Mouse (Mus musculus) megakaryocyte progenitor cell, adult 5-6 weeks (primary cell): Measurements from ENCODE around the gene Sv2a. TPM values are rescaled to one million over a fixed set of nuclear protein-coding genes. Genes with fewer than 3 reads are reported as not detected.
A peak's percentile ranks its signal among the peaks of the same experiment; 100 is the strongest.

Experiments
- ATAC-seq: replicated peaks from 2 replicates; pipeline ENCODE4 v1.8.0; 2016; ENCODE audit warnings: mild to moderate bottlenecking, moderate TSS enrichment, inconsistent platforms; ENCODE audit not compliant: poor library complexity
- total RNA-seq, 2 experiments: library from RNA; stranded (forward) in 1 of 2; stranded (reverse) in 1 of 2; fragments of 157-497, 149-512 nt in 1 of 2; fragments of 200-1000 nt in 1 of 2; gene quantifications; 2 replicates each; pipeline versions ENCODE4 v1.2.3 to v1.2.4; 2015 to 2017

The Sv2a gene
- total RNA-seq (2015) (0.34 and 0.49 TPM in 2 replicates), total RNA-seq (2017) (0.21 and 0.51 TPM in 2 replicates)

DNA sequence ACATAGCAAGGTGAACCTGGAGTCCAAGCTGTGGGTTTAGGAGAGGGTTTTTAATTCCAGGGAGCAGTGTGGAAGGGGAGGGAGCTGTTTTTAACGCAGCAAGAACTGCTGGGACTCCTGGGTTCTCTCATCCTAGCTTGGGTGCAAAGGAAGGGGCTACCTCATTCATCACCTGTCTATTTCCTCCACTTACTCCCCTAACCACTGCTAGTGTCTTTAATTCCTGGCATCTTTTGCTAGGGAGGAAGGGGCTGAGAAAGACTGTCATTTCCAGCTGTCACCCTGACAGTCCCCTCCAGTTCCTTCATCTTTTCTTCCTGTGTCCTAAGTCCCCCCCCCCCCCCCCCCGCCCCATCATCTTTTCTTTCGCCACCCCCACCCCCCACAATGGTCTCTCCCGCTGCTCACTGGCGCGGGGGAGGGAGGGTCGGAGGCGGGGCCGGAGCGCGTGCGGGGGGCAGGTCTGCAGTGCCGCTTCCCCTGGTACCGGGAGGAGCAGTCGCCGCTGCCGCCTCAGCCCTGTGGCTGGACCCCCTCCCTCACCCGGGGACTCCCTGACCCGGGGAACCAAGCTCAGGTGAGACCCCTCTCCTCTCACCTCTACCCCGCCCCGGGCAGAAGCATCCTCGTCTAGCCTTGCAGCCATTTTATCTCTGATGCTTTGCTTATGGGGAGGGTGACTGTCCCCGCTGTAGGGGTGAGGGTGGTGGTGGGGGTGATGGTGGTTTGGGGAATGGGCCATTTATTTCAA, at the start of gene Sv2a:
Gene Sv2a (plus strand): TSS at position 425 of the 751 bp plus-strand sequence.
- ATAC-seq, result peak; percentile 53

DNA sequence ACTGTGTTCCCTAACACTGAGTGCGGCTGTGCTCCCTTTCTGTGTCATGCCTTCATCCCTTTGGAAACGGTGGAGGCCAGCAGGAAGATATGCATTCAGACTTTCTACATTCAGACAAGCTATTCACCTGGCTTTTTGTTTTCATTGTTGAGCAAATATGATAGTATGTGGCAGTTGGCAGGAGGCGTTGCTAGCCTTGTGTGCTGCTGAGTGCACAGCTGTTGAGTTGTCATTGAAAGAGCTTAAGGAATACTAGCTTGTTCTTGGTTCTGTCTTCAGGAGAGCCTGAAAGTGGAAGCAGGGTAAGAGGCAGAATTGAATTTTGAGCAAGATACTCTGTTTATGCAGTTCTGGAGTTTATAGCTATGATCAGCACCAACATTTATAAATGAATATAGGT, 48.5 kb upstream of the Sv2a start:
- ATAC-seq, result no peak

DNA sequence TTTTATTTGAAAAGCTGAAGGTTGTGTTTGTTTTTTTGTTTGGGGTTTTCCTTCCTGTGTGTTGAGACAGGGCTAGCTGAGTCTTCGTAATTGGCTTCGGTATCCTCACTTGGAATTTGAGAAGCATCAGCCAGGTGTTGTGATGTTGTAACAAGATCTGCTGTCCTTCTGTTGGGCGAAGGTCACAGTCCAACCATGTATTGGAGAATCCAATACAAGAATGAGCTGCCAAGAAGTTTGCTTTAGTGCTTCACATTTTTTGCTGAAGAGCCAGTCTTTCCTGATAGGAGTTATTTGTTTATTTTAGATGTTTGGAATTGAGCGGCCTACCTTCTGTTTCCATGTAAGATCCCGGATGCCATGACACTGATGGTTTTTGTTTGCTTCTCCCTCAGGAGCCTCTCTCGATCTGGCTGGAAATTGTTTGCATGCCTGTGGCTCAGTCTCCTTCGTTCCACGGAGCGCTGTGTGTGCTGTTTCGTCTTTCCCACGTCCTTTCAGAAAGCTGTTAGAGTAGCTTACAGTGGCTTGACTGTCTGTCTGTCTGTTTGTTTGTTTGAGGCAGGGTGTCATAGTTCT, 47.5 kb upstream of the Sv2a start:
- ATAC-seq, result no peak

DNA sequence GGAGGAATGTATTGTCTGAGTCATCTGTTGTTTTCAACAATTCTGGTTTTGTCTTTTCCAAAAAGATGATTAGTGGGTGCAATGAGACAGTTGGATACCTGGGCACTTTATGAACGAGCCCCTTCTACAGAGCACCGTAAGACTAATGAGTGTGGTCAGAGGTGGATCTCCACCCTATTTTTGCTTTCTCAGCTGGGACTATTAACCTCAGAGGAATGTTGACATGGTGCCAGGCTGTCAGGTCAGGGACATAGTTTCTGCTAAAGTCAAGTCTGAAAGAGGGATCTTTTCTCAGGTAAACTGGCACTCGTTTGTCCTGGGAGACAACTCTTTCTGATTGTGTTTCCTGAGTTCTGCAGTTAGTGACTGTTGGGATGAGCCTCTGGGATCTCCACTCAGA, 45.9 kb upstream of the Sv2a start:
- ATAC-seq, result no peak

DNA sequence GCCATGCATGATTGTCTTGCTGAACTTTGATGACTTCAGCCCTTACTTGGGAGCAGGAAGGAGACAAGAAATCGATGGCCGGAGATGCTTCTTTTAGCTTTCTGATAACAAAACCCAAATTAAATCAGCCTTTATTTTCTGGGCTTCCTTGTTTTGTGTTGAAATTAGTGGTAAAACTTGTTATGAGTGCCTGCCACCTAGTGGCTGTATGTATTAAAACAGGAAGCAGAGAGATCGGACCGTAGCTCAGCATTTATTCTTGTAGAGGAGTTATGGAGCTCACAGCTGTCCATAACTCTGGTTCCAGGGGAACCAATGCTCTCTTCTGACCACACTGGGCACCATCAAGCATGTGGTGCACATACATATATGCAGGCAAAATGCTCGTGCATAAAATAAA, 33.0 kb upstream of the Sv2a start:
- peak; percentile 97 for ATAC-seq

DNA sequence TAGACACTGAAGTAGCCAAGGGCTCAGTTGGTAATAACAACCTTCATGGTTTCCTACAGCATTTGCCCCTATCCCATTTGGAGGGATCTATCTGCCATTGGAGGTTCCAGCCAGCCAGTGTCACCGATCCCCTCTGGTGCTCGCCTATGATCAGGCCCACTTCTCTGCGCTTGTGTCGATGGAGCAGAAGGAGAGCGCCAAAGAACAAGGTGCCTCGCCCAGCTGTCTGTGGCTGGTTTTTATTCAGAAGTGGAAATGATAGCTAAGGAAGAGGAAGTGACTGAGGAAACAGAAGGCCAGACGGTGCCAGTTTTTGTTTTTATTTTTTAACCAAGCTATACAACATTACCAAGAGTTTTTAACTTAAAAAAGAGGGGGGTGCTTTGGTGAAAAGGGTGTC, 29.1 kb upstream of the Sv2a start:
- no peak for ATAC-seq

DNA sequence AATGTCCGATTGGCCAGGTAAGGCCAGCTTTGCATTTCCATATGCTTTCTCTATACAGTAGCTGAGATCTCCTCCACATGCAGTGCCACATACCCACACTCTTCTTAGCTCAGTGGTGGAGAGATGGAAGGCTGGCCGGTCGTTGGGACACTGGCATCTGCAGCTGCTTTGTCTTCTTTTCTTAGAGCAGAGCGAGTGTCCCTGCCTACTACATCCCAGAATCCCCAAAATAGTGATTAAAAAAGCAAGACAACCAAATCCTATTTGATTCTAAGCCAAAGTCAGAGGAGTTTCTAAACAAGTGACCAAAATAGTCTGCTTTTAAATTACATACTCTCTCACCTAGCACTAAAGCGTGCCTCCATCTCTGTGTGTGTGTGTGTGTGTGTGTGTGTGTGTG, 28.3 kb upstream of the Sv2a start:
- no peak for ATAC-seq

DNA sequence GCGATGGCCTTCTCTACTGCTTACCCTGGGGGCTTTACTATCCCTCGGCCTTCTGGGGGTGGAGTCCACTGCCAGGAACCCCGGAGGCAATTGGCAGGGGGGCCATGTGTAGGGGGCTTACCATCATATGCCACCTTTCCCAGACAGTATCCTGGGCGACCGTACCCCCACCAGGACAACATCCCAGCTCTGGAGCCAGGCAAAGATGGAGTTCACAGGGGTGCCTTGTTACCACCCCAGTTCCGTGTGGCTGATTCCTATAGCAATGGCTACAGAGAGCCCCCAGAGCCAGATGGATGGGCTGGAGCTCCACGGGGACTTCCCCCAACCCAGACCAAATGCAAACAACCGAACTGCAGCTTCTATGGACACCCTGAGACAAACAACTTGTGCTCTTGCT, 25.4 kb upstream of the Sv2a start:
- no peak for ATAC-seq

DNA sequence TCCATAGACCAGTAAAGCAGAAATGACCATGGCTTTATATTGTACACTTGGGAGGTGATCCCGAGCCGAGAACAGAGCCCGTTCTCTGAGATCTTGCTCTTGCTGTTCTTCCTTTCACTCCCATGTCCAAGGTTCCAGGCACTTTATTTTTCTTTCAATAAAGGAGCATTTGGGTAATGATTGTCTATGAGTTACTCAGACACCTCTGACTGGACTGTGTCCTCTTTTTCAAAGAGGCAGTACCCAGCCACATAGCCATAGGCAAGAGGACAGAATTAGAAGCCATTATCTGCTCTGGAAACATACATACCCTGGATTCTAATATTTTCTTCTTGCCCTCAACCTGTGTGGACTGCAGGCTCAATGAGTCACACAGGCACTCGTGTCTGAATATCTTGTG, 21.1 kb upstream of the Sv2a start:
- no peak for ATAC-seq

DNA sequence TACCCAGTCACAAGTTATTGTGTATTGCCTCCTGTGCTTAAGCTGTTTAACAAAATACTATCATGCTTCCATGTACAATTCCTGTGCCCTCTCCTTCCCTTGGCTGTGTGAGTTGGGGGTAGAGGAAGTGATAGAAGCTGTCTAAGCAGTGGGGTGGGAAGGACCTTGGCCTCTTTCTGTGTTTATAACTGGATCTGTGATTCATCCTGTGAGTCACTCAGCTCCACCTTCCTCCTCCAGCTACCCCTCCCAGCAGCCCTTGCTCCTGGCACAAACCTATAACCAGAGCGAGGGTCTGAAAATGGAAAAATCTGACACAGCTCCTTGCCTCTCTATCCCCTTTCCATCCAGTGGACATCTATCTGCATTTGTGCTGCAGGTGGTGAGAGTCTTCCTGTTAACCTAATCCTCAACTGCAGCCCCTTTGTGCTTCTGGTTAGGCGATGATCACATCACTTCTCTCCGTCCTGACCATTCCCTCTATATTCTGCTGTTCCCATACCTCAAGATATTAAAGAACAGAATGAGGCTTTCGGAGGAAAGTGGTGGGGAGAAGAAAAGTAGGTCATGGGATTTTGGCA, 20.6 kb upstream of the Sv2a start:
- ATAC-seq, result peak; percentile 54

DNA sequence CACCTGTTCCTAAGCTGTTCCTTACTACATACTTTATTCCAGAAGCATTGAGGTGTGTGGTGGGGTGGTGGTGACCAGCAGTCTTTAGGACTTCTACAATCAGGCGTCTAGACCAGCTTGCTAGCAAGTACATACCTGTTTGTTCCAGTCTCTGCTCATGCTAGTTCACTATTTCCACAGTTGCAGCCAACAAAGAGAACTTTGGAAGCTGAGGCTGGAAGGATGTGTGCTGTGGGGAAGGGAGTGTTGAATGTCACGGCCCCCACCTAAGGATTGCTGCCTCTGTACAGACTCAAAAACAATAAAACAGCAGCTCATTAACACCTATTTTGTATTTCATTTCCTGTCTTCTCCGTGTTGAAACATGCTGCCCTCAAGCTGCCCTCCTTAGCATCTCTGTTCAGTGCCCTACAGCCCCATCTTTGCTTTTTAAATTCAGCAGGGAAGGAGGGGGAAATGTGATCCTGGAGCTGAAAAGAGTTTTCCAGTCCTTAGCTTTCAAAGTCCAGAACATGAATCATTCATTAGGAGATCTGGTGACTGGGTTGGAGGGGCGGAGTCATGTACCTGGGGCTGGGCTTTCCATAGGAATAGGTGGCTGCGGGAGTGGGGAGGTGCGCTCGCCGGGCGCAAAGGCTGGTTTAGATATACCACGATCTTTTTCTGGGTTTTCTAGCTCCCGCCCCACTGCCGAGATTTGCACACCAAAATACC, 20.0 kb upstream of the Sv2a start:
- no peak for ATAC-seq

DNA sequence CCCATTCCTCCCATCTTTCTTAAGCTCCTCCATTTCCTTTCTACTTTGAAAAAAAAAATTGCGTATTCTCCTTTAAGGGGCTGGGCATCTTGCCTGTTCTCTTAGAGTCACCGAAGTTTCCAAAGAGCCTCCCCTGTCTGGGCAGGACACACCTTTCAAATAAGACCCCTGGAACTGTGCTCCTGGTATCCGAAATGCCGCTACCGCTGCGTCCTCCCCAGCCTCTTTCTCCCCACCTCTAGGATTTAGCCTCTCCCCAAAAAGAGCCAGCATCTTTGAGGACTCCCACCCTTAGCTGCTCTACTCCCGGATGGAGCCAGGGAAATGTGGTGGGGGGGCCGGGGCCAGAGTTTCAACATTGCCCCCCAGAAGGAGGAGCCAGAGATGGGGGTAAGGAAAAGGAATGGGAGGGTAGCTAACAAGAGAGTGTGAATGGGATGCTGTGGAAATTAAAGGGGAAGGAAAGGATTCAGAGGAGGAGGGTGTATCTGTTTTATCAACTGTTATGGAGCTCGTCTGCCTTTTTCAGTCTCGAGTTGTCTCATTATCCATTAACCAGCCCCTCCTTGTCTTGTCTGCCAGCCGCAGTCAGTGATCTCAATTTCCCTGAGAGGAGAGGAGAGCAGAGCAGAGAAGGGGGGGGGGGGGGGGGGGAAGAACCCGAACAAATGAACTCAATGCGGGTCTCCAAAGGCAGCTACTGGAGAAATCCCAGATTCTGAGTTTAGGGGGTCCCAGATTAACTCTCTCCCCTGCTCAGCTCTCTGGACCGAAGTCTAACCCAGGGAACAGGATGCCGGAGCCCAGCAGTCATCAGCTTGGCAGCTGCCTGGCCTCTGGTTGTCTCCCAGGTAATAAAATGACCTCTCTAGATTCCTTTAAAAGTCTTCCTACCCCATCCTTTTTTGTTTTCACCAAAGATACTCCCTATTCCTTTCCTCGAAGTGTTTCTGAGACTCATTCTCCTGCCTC, 18.8 kb upstream of the Sv2a start, which contains the start of gene Mtmr11:
Gene Mtmr11 (plus strand): TSS at position 136 of the 972 bp plus-strand sequence.
- ATAC-seq, result no peak

DNA sequence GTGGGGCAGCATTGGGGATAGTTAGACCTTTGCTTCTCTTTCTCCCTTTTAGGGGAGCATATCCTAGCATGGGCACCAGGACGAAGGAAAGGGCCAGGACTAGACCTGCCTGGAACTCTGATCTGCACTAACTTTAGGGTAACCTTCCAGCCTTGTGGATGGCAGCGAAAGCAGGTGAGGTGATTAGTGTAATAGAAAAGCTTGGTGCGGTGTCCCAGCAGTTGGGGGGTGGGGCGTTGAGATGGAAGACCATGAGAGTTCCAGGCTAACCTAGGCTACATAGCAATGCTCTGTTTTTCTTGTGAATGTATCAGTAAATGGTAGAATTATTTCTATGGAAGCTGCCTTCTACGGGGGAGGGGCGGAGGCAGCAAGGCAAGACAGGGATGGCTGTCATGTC, 17.9 kb upstream of the Sv2a start:
- no peak for ATAC-seq

DNA sequence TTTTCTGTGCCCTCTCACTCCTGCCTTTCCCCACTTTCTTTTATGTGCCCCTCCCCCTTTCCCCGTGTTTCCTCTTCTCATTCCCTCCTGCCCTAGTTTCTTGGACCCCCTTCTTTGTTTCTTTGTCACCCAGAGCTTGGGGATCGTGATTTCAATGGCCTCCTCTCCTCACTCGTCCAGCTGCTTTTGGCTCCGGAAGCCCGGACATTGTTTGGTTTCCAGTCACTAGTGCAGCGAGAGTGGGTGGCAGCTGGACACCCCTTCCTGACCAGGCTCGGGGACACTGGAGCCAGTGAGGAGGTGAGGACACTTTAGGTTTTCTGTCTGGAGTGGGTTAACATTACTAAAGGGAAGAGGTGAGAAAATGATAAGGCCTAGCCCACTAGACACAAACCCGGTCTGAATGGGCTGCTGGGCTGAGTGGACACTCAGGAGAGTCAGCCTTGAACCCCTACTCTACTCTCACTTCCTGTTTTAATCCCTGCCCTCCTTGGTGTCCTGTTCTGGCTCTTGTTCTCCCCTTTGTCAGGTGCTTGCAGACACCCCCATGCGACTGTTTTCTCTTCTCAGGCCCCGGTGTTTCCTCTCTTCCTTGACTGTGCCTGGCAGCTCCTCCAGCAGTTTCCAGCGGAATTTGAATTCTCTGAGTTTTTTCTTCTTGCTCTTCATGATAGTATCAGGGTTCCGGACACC, 12.3 kb upstream of the Sv2a start:
- ATAC-seq, result no peak

DNA sequence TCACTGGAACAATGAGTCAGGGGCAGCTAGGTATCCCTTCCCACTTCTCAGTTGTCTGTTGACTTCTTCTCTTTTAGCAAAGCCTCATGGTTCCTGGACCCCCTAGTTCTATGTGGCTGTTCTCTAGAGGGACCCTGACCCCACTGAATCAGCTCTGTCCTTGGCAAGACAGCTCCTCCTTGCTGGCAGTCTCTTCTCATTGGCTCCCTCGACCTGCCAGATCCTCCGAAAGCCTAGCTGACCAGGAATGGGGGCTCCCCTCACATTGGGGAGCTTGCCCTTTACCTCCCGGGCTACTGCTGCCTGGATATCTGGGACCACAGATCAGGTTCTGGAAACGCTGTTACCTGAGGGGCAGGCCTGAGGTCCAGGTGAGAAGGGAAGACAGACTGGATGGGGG, 10.7 kb upstream of the Sv2a start:
- no peak for ATAC-seq

DNA sequence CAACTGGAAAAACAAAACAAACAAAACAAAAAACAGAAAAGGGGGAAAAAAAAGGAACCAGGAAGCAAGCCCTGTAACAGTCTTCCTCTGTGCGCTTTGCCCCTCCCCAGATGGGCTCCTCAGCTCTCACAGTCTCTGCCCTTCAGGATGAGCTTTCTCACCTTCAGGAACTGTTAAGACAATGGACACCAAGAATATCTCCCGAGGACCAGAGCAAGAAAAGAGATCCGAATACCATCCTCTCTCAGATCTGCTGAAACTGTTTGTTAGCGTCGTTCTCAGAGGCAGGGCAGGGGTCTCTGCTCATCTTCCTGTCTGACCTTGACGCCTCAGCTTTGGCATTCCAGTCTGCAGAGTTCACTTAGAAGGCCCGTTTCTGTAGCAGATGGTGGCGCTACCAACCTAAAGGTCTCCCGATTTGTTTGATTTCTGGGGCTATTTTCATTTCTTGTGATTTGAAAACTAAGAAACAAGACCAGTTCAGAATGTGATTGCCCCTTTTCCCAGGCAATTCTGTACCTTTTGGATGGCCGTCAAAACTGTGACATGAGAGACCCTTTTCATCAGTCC, 9.9 kb upstream of the Sv2a start:
- ATAC-seq, result no peak

DNA sequence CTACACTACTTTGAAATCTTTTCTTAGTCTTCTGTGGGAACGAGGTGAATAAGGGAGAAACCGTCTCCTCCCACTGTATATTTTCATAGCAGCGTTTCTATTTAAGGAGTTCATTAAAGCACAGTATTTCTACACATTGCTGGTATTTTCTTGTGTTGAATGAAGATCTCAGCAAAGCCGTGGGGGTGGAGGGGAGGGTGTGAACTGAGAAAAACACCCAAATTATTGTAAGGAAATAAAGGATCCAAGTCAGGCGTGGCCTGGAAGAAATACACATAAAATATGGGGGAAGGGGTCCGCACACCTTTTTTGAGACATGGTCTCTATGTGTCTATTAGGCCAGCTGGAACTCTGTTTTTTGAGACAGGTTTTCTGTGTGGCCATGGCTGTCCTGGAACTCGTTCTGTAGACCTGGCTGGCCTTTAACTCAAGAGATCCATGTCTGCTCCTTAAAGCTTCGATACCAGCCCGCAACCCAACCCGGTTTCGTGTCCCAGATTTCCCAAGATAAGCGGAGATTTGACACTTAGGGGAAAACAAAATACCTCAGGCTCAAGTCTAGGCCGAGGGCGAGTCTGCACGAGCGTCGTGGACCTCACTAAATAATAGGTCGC, 9.3 kb upstream of the Sv2a start:
- ATAC-seq, result no peak

DNA sequence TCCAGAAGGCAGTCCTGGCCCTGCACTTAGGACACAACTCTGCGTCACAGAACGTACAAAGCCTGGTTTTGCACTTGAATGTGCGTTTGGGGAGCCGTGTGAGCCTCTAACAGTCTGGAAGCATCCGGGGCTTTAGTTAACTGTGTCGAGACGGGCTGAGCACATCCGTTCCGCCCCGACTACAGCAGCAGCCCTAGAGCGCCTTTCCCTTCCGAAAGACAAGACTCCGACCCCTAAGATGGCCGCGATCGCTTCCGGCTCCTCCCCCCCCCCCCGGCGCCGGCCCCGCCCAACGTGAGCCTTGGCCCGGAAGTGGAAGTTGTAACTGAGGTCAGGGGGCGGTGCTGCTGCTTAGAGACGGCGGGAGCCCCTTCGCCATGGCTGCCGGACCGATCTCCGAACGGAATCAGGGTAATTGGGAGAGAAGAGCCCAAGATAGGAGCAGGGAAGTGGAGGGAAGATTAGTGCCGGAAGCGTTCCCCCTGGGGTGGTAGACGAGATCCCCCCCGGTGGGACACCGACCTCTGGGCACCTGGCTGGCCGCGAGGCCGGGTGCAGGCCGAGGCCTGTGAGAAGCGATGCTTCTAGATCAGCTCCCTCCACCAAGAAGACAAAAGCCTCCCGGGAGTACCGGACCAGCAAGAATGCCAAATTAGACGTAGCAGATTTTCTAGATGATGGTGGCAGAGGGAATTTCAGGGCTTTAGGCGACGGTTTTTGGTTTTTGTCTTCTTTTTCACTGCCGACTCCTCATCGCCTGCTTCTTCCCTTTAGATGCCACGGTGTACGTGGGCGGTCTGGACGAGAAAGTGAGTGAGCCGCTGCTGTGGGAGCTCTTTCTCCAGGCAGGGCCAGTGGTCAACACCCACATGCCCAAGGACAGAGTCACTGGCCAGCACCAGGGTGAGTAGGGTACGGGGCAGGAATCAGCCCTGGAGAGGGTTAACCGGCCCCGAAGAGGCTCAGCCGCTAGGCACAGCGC, 8.5 kb upstream of the Sv2a start, which contains the start of gene Sf3b4:
Gene Sf3b4 (plus strand): TSS at position 136 of the 982 bp plus-strand sequence.
- ATAC-seq, result peak; percentile 95
